Mouse (Mus musculus): ENCODE measurements around the gene Tunar.

Gene Tunar

DNA sequence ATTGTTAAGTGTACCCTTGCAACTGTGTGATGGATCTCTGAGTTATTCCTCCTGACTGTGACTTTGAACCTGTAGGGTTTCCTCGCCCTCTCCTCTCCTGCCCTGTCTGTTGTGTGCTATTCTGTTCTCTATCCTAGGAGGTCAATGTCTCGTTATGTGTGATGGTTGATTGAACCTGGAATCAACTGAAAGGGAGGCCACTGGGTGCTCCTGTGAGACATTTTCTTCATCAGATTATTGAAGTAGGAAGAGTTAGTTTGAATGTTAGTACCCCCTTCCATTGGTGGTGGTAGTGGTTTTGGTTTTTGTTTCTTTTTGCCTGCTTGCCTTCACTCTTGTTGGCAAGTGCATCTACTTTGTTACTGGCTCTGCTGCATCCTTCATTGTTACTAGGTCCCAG lies at the start of gene Tunar:
Gene Tunar, plus strand, starts transcription at position 301 of the 400 bp plus-strand sequence.
- 94% methylated on average over 2 of the region's 2 CpGs for WGBS

DNA sequence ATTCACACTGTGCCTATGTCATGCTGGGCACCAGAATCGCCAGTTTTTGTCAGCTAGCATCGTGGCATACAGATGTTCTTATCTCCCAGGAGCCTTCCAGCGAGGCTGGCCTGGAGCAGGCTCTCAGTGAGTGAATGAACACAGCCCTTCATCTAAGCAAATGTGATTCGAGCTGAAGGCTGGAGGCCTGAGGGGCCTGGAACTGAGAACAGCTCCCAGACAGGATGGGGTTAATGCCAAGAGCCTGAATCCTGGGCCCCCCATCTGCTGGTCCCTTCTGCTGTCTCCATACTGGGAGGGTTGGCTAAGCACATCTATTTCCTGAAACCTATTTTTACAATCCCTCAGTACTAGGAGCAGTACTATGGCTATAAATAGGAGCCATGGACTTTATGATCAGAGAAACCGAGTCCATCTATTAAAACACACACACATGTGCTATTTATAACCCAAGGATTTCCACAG lies 21.1 kb upstream of the Tunar start:
- 49% methylated on average over 5 of the region's 5 CpGs for WGBS

GRCm38 (mm10) chr12:105314328-105314727 lies 19.3 kb upstream of the Tunar start:
- 88% methylated on average over 1 of the region's 1 CpGs for WGBS

DNA sequence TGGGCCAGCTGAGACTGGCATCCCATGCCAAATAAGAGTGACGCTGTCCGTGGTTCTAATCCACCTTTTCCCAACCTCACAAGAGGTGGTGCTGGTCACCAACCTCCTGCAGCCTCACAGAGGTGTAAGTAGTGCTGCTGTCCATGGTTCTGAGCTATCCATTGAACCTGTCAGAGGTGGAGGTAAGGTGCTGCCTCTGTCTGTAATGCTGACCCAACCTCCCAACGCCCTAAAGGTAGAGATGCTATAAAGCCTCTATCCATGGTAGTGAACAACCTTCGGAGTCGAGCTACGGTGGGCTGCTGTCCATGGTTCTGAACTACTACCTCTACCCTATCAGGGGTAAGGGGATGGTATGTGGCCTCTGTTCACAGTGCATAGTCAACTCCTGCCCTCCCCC lies 11.5 kb upstream of the Tunar start:
- whole genome bisulfite sequencing, result 28% methylated on average over 6 of the region's 6 CpGs

DNA sequence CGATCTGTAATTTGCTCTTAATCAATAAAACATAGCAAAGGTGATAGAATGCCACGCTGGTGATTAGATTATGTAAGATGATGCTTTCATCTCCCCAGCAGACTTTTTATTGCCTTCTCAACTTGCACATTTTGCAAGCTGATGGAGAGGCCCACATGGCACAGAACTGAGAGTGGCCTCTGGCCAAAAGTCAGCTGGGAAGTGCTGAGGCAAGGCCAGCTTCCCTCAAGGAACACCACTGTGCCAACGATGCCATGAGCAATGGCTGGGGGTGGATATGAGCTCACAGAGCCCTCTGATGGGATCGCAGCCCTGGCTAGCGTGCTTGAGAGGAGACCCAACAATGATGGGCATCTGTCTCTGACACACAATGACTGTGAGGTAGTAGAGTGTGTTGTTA lies 6.6 kb upstream of the Tunar start:
- 54% methylated on average over 5 of the region's 5 CpGs for WGBS

DNA sequence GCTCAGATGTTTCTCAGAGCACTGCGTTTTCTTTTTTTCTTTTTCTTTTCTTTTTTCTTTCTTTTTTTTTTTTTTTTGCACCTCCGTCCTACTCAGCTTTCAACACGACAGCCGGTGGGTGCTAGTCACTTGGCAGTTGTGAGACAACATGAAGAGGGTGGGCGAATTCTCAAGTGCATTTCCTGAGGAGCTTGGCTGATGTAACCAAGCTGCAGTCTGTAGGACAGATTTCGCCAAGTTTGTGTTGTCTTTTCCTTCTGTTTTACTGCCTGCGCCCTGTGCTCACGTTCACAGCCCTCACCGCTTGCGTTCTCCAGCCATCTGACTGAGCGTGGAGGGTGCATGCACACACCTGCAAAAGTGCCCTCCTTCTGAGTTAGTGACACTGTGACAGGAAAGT lies 5.3 kb upstream of the Tunar start:
- WGBS, result 39% methylated on average over 11 of the region's 11 CpGs

DNA sequence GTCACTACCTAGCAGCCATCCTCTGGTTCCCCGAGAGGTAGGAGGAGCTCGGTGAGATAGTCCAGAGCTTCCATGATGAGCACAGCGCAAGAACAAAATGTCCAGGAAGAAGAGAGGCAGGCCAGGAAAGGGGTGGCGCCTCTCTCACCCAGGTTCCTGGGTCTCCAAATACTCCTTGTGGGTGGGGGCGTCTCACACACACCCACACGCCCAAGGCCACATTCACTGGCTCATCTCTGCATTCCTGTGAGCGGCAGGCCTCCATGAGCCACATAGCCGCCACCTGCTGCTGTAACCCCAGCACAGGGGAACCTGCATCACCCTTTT lies 2.4 kb downstream of the Tunar start:
- 25% methylated on average over 8 of the region's 8 CpGs for WGBS

GRCm38 (mm10) chr12:105336421-105337289 lies 3.0 kb downstream of the Tunar start:
- WGBS, result 1% methylated on average over 77 of the region's 77 CpGs

GRCm38 (mm10) chr12:105337290-105338005 lies 3.8 kb downstream of the Tunar start:
- WGBS, result 3% methylated on average over 31 of the region's 31 CpGs

- 81% methylated on average over 11 of the region's 11 CpGs for WGBS
Observed at GRCm38 (mm10) chr12:105338256-105338977, 4.7 kb downstream of the Tunar start.

DNA sequence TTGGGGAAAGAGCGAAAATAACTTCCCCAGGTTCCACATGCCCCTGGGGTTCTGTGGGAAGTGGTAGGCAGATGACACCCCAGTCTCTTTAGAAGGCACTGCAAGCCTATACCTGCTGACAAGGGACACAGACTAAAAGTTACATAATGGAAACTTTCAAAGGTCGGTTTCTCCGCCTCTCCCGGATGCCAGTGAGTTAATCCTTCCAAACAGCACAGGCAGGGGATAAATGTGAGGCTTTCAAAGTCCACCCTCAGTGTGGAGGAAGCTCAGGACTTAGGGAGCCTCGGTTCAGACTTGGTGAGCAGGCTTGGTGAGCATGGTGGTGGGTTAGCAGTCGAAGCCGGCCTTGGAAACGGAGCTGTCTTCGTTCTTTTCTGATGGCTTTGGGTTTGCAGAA lies 7.9 kb downstream of the Tunar start:
- 52% methylated on average over 9 of the region's 9 CpGs for WGBS

GRCm38 (mm10) chr12:105344460-105344859 lies 10.8 kb downstream of the Tunar start:
- 56% methylated on average over 7 of the region's 7 CpGs for WGBS

GRCm38 (mm10) chr12:105346861-105347260 lies 13.2 kb downstream of the Tunar start:
- WGBS, result 62% methylated on average over 4 of the region's 4 CpGs

DNA sequence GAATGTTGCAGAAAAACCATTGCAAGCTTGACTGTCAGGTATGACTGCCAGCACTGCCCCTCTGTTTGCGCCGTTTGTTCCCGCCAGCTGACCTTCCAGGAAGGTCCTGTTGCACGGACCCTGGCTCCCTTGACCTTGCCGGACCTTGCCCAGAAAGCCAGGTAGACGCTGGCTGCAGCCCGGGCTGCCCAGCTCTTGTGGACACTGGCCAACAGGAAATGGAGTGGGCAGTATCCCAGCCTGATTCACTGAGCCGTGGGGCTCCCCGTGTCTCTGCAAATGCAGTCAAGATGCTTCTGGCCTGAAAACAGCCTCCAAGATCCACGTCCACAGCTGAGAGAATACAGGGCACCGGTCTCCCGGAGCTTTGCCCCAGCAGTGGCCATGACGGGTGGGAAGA lies 13.6 kb downstream of the Tunar start:
- 73% methylated on average over 13 of the region's 13 CpGs for WGBS

DNA sequence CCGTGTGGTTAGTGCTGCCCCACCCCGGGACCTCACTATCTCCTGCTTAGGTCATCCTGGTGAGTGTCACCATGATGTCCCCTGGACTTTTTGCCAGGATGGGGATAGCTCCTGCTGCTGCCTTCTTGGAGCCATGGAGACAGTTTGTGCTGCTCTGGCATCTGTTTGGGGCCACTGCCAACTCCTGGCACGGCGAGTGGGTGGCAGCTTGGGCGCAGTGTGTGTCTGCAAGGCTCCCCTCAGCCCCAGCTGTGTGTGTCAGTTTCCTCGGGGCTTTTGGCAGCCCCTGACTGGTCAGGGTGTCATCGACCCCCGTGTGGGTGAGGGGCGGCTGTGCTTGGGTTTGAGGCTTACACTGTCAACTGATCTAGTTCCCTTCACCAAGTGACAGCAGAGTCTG lies 20.6 kb downstream of the Tunar start:
- WGBS, result 32% methylated on average over 9 of the region's 9 CpGs

DNA sequence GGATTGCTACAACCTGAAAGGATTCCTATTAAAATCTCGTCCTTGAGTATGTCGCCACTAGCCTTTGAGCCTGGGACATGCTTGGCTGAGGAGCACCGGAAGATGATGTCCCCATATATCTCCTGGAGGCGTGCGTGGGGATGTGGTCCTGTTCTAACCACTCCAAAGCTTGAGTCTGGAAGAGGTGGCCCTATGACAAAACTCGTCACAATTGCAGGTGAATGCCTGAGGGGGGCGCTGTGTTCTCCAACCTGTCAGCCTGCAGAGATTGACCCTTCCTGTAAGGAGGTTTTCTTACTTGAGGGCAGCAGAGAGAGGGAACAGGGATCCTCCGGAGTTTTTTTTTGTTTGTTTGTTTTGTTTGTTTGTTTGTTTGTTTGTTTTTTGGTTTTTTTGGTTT lies 21.1 kb downstream of the Tunar start:
- WGBS, result 61% methylated on average over 8 of the region's 8 CpGs

DNA sequence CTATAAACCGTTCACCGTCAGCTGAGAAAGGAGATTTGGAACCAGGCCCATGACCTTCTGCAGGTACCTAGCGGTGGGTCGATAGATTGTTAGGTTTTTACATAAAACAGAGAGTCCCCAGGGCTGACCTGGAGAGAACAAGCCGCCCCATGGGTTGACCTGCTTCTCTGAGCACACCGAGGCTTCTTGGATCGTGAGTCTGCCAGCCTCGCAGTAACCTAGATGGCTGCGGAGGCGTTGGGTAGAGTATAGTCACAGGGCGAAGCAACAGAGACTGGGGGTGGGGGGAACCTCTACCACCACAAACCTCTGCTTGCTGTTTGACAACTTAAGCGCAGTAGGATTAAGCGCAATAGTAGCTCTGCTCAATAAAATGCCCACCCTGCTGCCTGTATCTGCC lies 23.1 kb downstream of the Tunar start:
- 88% methylated on average over 13 of the region's 13 CpGs for WGBS

- WGBS, result 46% methylated on average over 2 of the region's 2 CpGs
Observed at GRCm38 (mm10) chr12:105363648-105364047, 30.0 kb downstream of the Tunar start.

DNA sequence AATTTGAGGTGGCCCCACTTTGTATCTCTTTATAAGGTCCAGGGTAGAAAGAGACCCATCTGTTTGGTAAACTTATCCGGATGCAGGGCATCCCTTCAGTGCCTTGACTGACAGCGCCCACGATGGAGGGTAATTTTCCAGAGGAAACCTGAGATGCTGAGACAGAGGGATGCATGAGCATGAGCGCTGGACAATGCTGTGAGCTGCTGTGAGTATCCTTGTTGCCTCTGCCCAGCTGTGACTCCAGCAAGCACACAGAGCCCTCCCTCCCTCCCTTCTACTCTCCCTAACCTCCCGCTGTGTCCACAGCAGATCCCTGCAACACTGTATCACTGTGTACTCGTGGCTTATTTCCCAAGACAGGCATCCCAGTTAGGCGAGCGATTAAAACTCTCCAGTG lies 40.9 kb downstream of the Tunar start:
- 77% methylated on average over 8 of the region's 8 CpGs for WGBS

DNA sequence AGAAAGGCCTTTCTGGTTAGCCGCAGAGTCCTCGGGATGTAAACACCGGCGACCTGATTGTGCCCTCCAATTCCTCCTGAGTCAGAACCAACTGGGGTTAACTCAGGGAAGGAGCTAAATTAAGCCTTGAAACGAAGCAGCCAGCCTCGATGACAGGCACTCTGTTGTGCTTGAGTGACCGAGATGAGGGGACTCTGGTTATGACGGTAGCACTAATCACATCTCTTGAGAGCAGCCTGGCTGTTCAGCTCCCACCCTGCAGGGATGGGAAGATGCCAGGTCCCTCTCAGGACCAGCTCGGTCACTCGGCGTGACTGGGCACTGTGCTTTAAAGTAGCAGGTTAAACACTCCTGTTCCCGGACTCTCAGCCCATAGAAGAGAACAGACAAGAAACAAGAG lies 43.3 kb downstream of the Tunar start:
- 69% methylated on average over 12 of the region's 12 CpGs for WGBS

- 83% methylated on average over 7 of the region's 7 CpGs for WGBS
Observed at GRCm38 (mm10) chr12:105382733-105383132, 49.1 kb downstream of the Tunar start.

DNA sequence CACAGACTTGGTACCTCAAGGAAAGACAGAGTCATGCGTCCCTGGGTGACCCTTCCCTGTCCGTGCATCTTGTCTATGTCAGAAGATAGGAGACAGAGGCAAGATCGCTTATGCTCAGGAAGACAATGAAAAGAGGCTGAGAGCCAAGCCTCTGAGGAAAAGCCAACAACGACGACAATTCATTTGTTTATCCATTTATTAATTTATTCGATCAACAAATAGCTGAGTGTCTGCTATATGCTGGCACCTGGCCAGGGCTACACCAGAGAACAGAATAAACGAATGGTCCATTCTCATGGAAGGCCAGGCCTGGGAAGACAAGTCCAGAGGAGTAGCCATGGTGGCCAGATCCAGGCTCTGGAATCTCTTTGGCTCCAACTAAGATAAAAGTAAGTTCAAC lies 61.0 kb downstream of the Tunar start:
- WGBS, result 64% methylated on average over 7 of the region's 7 CpGs
